Mouse (Mus musculus) kidney, embryonic 15.5 days (tissue): ENCODE results near the gene Fbxo42. TPM values are rescaled to one million over a fixed set of nuclear protein-coding genes. Genes with fewer than 3 reads are reported as not detected.

Experiments used
- ATAC-seq: fragments of 200-750 bp; cut with Nextera tagmentation; replicated peaks from 2 replicates; pipeline ENCODE4 v1.8.0; 2017; ENCODE audit warnings: moderate TSS enrichment; ENCODE audit not compliant: low FRiP score
- H3K27ac ChIP-seq: fragments of 300-500 bp; sonication (generic); 2 replicates; pipeline ENCODE4 v1.5.1; 2015; ENCODE audit warnings: mild to moderate bottlenecking, inconsistent platforms
- H3K27me3 ChIP-seq: fragments of 300-500 bp; sonication (generic); 2 replicates; pipeline ENCODE4 v1.6.1; 2015; ENCODE audit warnings: inconsistent platforms
- H3K36me3 ChIP-seq: fragments of 300-500 bp; sonication (generic); 2 replicates; pipeline ENCODE4 v1.6.1; 2015; ENCODE audit warnings: inconsistent platforms
- H3K4me1 ChIP-seq: fragments of 300-500 bp; sonication (generic); 2 replicates; pipeline ENCODE4 v1.6.1; 2015; ENCODE audit warnings: inconsistent platforms
- H3K4me2 ChIP-seq: fragments of 300-500 bp; sonication (generic); 2 replicates; pipeline ENCODE4 v1.6.1; 2015; ENCODE audit warnings: moderate library complexity, mild to moderate bottlenecking, inconsistent platforms
- H3K4me3 ChIP-seq: fragments of 300-500 bp; sonication (generic); replicated peaks from 2 replicates; pipeline ENCODE4 v1.5.1; 2015; ENCODE audit warnings: mild to moderate bottlenecking, inconsistent platforms
- H3K9ac ChIP-seq: fragments of 300-500 bp; sonication (generic); 2 replicates; pipeline ENCODE4 v1.6.1; 2015; ENCODE audit warnings: mild to moderate bottlenecking, inconsistent platforms
- H3K9me3 ChIP-seq: fragments of 300-500 bp; sonication (generic); replicated peaks from 2 replicates; pipeline ENCODE4 v1.6.1; 2016; ENCODE audit warnings: inconsistent platforms
- WGBS: fragments of 180-500 bp; shearing (Covaris S2); methylation state at CpG from one replicate; pipeline ENCODE4 v1.1.7; 2015; ENCODE audit warnings: mixed read lengths; 5-methylcytosine and 5-hydroxymethylcytosine counted together
- polyA plus RNA-seq: library from polyadenylated mRNA; unstranded; fragments of >200 nt; fragmentation: Nextera tagmentation; extraction: Ambion mirVana; gene quantifications from 2 replicates; pipeline ENCODE4 v1.2.1, GENCODE M21; 2015

The Fbxo42 gene
- polyA plus RNA-seq, 1 experiment from 2014 or later = 23.0 TPM

GRCm38 (mm10) chr4:141159093-141159492 is 11.4 kb downstream of the Fbxo42 start:
- WGBS = 52% methylated on average over 11 of the region's 11 CpGs
- Histone ChIP-seq H3K9me3 (no peaks in the 10 kb centered on the region), H3K27ac (peak overlapping the region; percentile 51), H3K27me3 (no peaks in the 10 kb centered on the region), H3K9ac (no peak overlapping the region), H3K4me2 (no peak overlapping the region), H3K36me3 (0 out of 2 replicates have a peak, but pooled peaks cover 3% of the 10 kb centered on the region), H3K4me3 (no peak overlapping the region), H3K4me1 (peaks cover 30% of the 10 kb centered on the region)
- ATAC-seq = no peak

GRCm38 (mm10) chr4:141159666-141160065 is 12.0 kb downstream of the Fbxo42 start:
- Histone ChIP-seq H3K4me3 (no peak overlapping the region), H3K36me3 (0 out of 2 replicates have a peak, but pooled peaks cover 3% of the 10 kb centered on the region), H3K27ac (peak overlapping the region; percentile 51; the same call in 1 of the 2 replicates), H3K4me1 (peaks cover 26% of the 10 kb centered on the region), H3K9me3 (no peaks in the 10 kb centered on the region), H3K27me3 (no peaks in the 10 kb centered on the region), H3K9ac (no peak overlapping the region), H3K4me2 (no peak overlapping the region)
- no peak for ATAC-seq
- 41% methylated on average over 5 of the region's 5 CpGs for WGBS

DNA sequence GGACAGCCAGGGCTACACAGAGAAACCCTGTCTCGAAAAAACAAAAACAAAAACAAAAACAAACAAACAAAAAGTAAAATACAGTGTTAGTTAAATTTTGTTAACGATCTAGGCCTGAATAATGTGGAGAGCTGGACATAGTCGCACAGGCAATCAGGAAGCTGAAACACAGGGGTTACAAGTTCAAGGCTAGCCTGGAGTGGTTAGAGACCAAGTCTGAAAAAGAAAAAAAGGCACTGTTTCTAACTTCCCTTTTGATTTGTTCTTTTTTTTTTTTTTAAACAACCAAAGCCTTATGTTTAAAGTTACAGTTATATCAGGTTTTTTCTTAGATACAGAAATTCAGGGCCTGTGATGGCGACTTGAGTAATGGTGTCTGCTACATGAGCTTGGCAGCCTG is 12.5 kb downstream of the Fbxo42 start:
- H3K36me3 ChIP-seq = 0 out of 2 replicates have a peak, but pooled peaks cover 3% of the 10 kb centered on the region
- ATAC-seq = no peak
- peaks cover 23% of the 10 kb centered on the region for H3K4me1 ChIP-seq
- WGBS = 81% methylated on average over 4 of the region's 4 CpGs
- H3K4me3 ChIP-seq = no peak overlapping the region
- H3K9ac ChIP-seq = no peak overlapping the region
- H3K27ac ChIP-seq = no peak overlapping the region
- no peak overlapping the region for H3K4me2 ChIP-seq
- H3K9me3 ChIP-seq = no peaks in the 10 kb centered on the region
- no peaks in the 10 kb centered on the region for H3K27me3 ChIP-seq

GRCm38 (mm10) chr4:141161699-141162208 is 14.0 kb downstream of the Fbxo42 start:
- Histone ChIP-seq H3K27me3 (no peaks in the 10 kb centered on the region), H3K4me2 (no peak overlapping the region), H3K4me1 (peaks cover 23% of the 10 kb centered on the region), H3K27ac (no peak overlapping the region), H3K36me3 (0 out of 2 replicates have a peak, but pooled peaks cover 3% of the 10 kb centered on the region), H3K9ac (no peak overlapping the region), H3K4me3 (no peak overlapping the region), H3K9me3 (no peaks in the 10 kb centered on the region)
- WGBS = 82% methylated on average over 6 of the region's 6 CpGs
- ATAC-seq = no peak; the same call in 1 of the 2 replicates

DNA sequence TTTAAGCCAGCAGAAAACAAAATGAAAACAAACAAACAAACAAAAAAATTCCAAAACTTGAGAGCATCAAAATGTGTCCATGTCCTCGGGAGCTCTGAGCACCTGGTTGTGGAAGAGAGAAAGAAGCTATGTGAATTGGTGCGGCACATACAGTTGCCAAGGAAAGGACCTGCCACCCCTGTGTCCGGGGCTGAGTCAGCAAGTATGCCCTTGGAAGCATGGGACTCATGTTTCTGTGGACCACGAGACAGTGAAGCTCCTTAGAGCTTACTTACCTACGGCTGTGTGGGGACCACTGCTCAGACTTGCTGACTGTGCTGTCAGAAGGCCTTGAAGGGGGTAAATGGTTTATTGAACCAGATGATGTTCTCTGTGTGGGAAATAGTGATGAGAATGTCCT is 16.0 kb downstream of the Fbxo42 start:
- no peak overlapping the region for H3K27ac ChIP-seq
- H3K4me1 ChIP-seq = peaks cover 15% of the 10 kb centered on the region
- H3K4me2 ChIP-seq = no peak overlapping the region
- H3K36me3 ChIP-seq = peaks cover 14% of the 10 kb centered on the region
- WGBS = 85% methylated on average over 5 of the region's 5 CpGs
- H3K4me3 ChIP-seq = no peak overlapping the region
- no peak for ATAC-seq
- no peaks in the 10 kb centered on the region for H3K9me3 ChIP-seq
- H3K27me3 ChIP-seq = no peaks in the 10 kb centered on the region
- no peak overlapping the region for H3K9ac ChIP-seq

- no peak overlapping the region for H3K4me2 ChIP-seq
- no peaks in the 10 kb centered on the region for H3K27me3 ChIP-seq
- WGBS = 73% methylated on average over 8 of the region's 8 CpGs
- no peak overlapping the region for H3K27ac ChIP-seq
- no peak overlapping the region for H3K9ac ChIP-seq
- H3K4me3 ChIP-seq = no peak overlapping the region
- H3K4me1 ChIP-seq = no peaks in the 10 kb centered on the region
- no peaks in the 10 kb centered on the region for H3K9me3 ChIP-seq
- H3K36me3 ChIP-seq = peaks cover 33% of the 10 kb centered on the region
- ATAC-seq = no peak
Measured at GRCm38 (mm10) chr4:141165744-141166292, 18.1 kb downstream of the Fbxo42 start.

GRCm38 (mm10) chr4:141167156-141167555 is 19.4 kb downstream of the Fbxo42 start:
- Histone ChIP-seq H3K36me3 (peaks cover 46% of the 10 kb centered on the region), H3K9ac (no peak overlapping the region), H3K27me3 (no peaks in the 10 kb centered on the region), H3K9me3 (no peaks in the 10 kb centered on the region), H3K4me1 (no peaks in the 10 kb centered on the region), H3K4me2 (no peak overlapping the region), H3K4me3 (no peak overlapping the region), H3K27ac (no peak overlapping the region)
- WGBS = 98% methylated on average over 3 of the region's 3 CpGs
- ATAC-seq = no peak

GRCm38 (mm10) chr4:141172121-141172520 is 24.4 kb downstream of the Fbxo42 start:
- Histone ChIP-seq H3K27ac (no peak overlapping the region), H3K4me2 (no peak overlapping the region), H3K4me1 (no peaks in the 10 kb centered on the region), H3K27me3 (no peaks in the 10 kb centered on the region), H3K4me3 (no peak overlapping the region), H3K9ac (no peak overlapping the region), H3K36me3 (peaks cover 83% of the 10 kb centered on the region), H3K9me3 (no peaks in the 10 kb centered on the region)
- no peak for ATAC-seq
- WGBS = 93% methylated on average over 8 of the region's 8 CpGs

GRCm38 (mm10) chr4:141175783-141176182 is 28.1 kb downstream of the Fbxo42 start:
- H3K4me3 ChIP-seq = no peak overlapping the region
- peaks cover 77% of the 10 kb centered on the region for H3K36me3 ChIP-seq
- no peaks in the 10 kb centered on the region for H3K4me1 ChIP-seq
- no peak for ATAC-seq
- H3K9me3 ChIP-seq = no peaks in the 10 kb centered on the region
- H3K27ac ChIP-seq = no peak overlapping the region
- no peak overlapping the region for H3K9ac ChIP-seq
- WGBS = 81% methylated on average over 5 of the region's 5 CpGs
- H3K27me3 ChIP-seq = no peaks in the 10 kb centered on the region
- H3K4me2 ChIP-seq = no peak overlapping the region

DNA sequence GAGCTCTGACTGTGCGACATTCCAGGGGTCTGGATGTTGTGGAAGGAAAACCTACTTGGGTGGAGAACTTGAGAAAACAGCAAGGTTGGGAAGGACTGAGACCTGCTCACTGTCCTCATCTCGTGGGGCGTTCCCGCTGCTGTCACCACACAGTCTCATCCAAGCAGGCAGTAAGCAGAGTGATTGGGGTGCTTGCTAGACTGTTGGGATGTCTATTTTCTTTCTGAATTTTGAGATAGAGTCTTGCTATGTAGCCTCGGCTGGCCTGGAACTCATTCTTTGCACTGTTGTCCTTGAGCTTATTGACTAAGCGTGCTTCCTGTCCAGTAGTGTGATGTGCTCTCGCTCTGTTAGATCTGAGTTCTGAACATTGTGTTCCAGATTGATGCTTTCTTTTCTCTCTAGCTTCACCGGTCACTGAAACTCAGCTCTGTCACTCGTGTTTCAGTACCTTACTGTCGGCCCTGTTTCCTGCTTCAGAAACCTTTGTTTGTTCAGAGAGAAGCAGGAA is 28.7 kb downstream of the Fbxo42 start:
- Histone ChIP-seq H3K36me3 (peaks cover 77% of the 10 kb centered on the region), H3K4me3 (no peak overlapping the region), H3K4me2 (no peak overlapping the region), H3K9me3 (no peaks in the 10 kb centered on the region), H3K27me3 (no peaks in the 10 kb centered on the region), H3K4me1 (no peaks in the 10 kb centered on the region), H3K9ac (no peak overlapping the region), H3K27ac (peak overlapping the region; percentile 1; the same call in 1 of the 2 replicates)
- ATAC-seq = no peak
- 74% methylated on average over 10 of the region's 10 CpGs for WGBS

DNA sequence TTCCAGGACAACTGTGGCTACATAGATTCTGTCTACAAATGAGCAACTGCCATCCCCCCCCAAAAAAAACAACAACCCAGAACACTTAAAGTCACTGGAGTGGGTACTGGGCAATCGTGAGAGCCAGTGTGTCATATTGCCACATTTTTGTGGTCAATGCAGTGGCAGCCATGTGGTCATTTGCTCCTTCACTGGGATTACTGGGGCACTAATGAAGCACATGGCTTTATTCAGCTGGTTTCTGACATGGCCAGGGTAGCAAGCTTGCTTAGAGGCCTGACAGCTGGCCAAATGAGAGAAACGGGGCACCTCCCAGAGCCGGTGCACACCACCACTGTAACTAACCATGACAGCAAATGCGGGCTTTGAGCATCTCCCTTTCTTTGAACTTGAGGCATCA is 30.8 kb downstream of the Fbxo42 start:
- H3K4me1 ChIP-seq = no peaks in the 10 kb centered on the region
- no peaks in the 10 kb centered on the region for H3K27me3 ChIP-seq
- H3K27ac ChIP-seq = no peak overlapping the region
- H3K36me3 ChIP-seq = peaks cover 79% of the 10 kb centered on the region
- H3K4me2 ChIP-seq = no peak overlapping the region
- no peak overlapping the region for H3K4me3 ChIP-seq
- no peak overlapping the region for H3K9ac ChIP-seq
- H3K9me3 ChIP-seq = no peaks in the 10 kb centered on the region
- ATAC-seq = no peak
- 82% methylated on average over 4 of the region's 4 CpGs for WGBS

DNA sequence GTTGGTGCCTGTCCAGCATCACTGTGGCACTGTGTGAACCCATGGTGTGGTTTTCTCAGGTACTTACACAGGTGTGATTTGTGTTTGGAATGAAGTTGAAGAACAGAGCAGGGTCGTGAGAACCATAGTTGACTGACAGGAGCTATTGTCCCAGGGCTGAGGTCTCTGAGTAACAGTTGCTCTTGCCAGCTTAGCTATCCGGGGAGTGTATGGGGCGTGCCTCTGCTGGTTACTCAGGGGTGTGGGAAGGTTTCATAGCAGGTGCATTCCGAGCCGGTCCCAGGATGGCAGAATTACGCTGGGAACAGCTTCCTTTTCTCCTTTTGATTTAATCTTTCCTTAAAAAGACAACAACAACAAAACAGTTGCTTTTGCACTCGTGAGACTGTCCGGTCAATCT is 33.1 kb downstream of the Fbxo42 start:
- H3K4me3 ChIP-seq = no peak overlapping the region
- peaks cover under 1% of the 10 kb centered on the region for H3K4me1 ChIP-seq
- ATAC-seq = no peak
- no peak overlapping the region for H3K27ac ChIP-seq
- no peaks in the 10 kb centered on the region for H3K27me3 ChIP-seq
- H3K36me3 ChIP-seq = peaks cover 72% of the 10 kb centered on the region
- no peak overlapping the region for H3K9ac ChIP-seq
- no peaks in the 10 kb centered on the region for H3K9me3 ChIP-seq
- no peak overlapping the region for H3K4me2 ChIP-seq
- 89% methylated on average over 8 of the region's 8 CpGs for WGBS

DNA sequence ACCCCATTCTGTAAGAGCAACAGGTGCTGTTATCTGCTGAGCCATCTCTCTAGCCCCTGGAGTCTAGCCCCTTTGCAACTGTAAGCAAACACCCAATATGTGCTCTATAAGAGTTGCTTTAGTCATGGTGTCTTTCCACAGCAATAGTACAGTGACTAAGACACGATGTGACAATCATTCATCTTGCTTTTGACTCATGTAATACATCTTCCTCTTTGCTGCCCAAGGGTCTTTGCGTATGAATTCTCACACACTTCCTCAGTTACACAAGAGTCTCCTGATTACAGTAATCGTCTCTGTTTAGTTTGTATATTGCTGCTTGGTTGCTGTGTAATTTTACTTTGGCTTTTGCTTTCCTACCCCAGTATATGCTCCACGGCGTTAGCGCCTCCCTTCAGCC is 34.3 kb downstream of the Fbxo42 start:
- Histone ChIP-seq H3K4me1 (peaks cover 12% of the 10 kb centered on the region), H3K27me3 (no peaks in the 10 kb centered on the region), H3K4me2 (no peak overlapping the region), H3K27ac (no peak overlapping the region), H3K4me3 (no peak overlapping the region), H3K36me3 (peaks cover 63% of the 10 kb centered on the region), H3K9me3 (no peaks in the 10 kb centered on the region), H3K9ac (no peak overlapping the region)
- WGBS = 96% methylated on average over 6 of the region's 6 CpGs
- ATAC-seq = no peak
